Mouse (Mus musculus): Measurements from ENCODE around the gene Gemin6.

DNA sequence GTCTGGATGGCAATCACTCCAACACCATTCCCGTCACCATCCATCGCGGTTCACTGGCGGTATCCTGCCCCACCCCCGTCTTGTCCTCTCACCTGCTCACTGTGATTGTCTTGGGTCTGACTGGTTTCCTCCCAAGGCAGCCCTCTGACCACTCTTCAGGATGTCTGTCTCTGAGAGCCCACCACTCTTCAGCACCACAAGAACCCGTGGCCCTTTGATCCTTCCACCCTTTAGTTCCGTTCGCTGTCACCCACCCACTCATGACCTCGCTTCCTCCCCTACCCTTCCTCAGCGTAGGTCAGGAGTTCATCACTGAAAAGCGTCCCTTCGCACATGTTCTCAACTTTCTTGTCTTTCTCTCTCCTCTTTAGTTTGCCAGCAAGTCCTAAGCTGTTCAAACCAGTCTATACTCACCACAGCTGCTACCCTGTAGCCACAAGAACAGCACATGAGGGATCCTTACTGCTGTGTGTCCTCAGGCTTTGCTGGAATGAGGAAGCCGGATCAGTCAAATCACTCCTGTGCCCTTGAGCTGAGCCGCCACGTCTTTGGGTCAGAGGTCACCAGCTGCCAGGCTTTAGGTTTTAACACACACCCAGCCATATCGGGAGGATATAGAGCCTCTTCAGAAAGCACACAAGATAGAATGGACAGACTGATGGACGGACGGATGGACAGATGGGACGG is 49.4 kb upstream of the Gemin6 start:
- TF ChIP-seq POLR2A (IDR thresholded peaks at IDR 0.05; ENCODE audit: insufficient read depth, low read depth, low read length) (no peak), CTCF (IDR thresholded peaks at IDR 0.05) (no peak), EP300 (IDR thresholded peaks at IDR 0.05; ENCODE audit: insufficient read depth, low read depth, low read length) (no peak)
